Mouse (Mus musculus) lung, adult 2 months (tissue): ENCODE measurements around the gene Shisa5. TPM values are rescaled to one million over a fixed set of nuclear protein-coding genes. Genes with fewer than 3 reads are reported as not detected.

Experiments
- DNase-seq: peaks from one replicate; pipeline ENCODE4 v3.0.0; 2022
- H3K4me1 ChIP-seq: fragments of 200-500 bp; 2 replicates; pipeline ENCODE4 v1.6.1; 2011; ENCODE audit warnings: low read length; ENCODE audit not compliant: control insufficient read depth, insufficient read depth
- H3K4me3 ChIP-seq: fragments of 200-500 bp; replicated peaks from 2 replicates; pipeline ENCODE3; 2011; ENCODE audit warnings: low read depth, mild to moderate bottlenecking, control low read depth, low read length; ENCODE audit errors: extremely low read depth
- CTCF ChIP-seq: fragments of 200-500 bp; IDR thresholded peaks from 2 replicates; pipeline ENCODE4 v1.5.1; 2011; ENCODE audit warnings: mild to moderate bottlenecking, low read length, control low read depth; ENCODE audit not compliant: insufficient read depth
- POLR2A ChIP-seq: fragments of 200-500 bp; IDR thresholded peaks from 2 replicates; pipeline ENCODE4 v1.6.1; 2011; ENCODE audit warnings: low read depth, mild to moderate bottlenecking, control low read depth, low read length, borderline replicate concordance; ENCODE audit errors: extremely low read depth
- WGBS: fragments of 180-500 bp; shearing (Covaris S2); methylation state at CpG from one replicate; pipeline ENCODE4 v1.1.7; 2018; 5-methylcytosine and 5-hydroxymethylcytosine counted together
- polyA plus RNA-seq: library from polyadenylated mRNA; depleted of rRNA; stranded (reverse); fragments of >200 nt; gene quantifications from 2 replicates; pipeline ENCODE4 v1.2.3, GENCODE M21; 2012

Shisa5 gene
- polyA plus RNA-seq, 1 experiment = 918 TPM

GRCm38 (mm10) chr9:109095137-109095982 is 57.0 kb downstream of the Shisa5 start, which contains the start of gene Plxnb1:
Gene Plxnb1 (plus strand): TSS chr9:109095389.
- DNase-seq = peak; percentile 68
- Histone ChIP-seq H3K4me1 (peaks cover 2% of the 10 kb centered on the region), H3K4me3 (peak within 1 kb of the TSS; percentile 89)
- TF ChIP-seq CTCF (no peak), POLR2A (peak; percentile 65; the same call in 1 of the 2 replicates)
- WGBS = 1% methylated on average over 100 of the region's 102 CpGs

- WGBS = 40% methylated on average over 9 of the region's 9 CpGs
- H3K4me3 ChIP-seq = peak overlapping the region; percentile 89
- TF ChIP-seq CTCF (no peak), POLR2A (no peak)
- peaks cover 4% of the 10 kb centered on the region; the same call in 1 of the 2 replicates for H3K4me1 ChIP-seq
- no peak for DNase-seq
Observed at GRCm38 (mm10) chr9:109096251-109096661, 57.9 kb downstream of the Shisa5 start.

GRCm38 (mm10) chr9:109096856-109097255 is 58.5 kb downstream of the Shisa5 start:
- DNase-seq = no peak
- H3K4me1 ChIP-seq = peaks cover 4% of the 10 kb centered on the region; the same call in 1 of the 2 replicates
- 42% methylated on average over 6 of the region's 6 CpGs for WGBS
- TF ChIP-seq CTCF (no peak), POLR2A (0 out of 2 replicates have a peak, but pooled peaks have one; percentile 20)
- peak overlapping the region; percentile 11 for H3K4me3 ChIP-seq

DNA sequence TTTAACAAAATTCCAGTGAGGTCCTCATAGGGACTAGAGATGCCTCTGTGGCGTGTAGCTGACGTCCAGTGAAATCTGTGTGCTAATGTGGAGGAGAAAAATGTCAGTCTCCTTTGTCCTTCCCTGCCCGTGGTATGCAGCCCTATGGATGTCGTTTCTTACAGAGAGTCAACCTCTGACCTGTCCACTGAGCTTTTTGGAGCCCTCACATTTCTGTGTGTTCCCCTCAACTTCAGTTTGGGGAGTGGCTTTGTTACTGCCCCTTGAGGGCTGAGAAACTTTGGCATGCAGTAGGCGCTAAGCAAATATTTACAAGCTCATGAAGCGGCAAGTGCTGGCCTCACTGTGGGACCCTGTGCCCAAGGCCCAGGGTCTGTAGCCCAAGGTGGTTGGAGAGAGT is 58.9 kb downstream of the Shisa5 start:
- Histone ChIP-seq H3K4me1 (peaks cover 4% of the 10 kb centered on the region; the same call in 1 of the 2 replicates), H3K4me3 (no peak overlapping the region)
- TF ChIP-seq CTCF (no peak), POLR2A (no peak)
- WGBS = 53% methylated on average over 6 of the region's 6 CpGs
- peak; percentile 50 for DNase-seq

GRCm38 (mm10) chr9:109097831-109098230 is 59.5 kb downstream of the Shisa5 start:
- no peak for TF ChIP-seq CTCF
- TF ChIP-seq POLR2A = no peak
- no peak overlapping the region for H3K4me3 ChIP-seq
- H3K4me1 ChIP-seq = peaks cover 4% of the 10 kb centered on the region; the same call in 1 of the 2 replicates
- DNase-seq = no peak
- 49% methylated on average over 5 of the region's 5 CpGs for WGBS

DNA sequence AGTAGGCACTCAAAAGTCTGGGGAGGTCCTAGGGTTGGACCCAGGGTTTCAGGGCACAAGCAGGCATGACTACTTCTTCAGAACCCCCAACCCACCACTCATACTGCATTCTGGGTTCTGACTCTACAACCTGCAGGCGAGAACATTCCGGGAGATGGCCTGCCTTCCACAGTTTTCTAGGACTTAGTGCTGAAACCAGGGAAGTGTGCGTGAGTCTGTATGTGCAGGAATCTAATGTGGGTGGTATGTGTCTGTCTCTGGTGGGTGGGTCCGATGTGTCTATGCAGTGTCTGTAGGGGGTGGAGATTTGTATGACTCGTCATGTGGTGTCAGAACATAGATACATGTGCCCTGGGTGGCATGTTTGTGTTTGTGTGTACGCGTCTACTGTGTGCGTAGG is 60.0 kb downstream of the Shisa5 start:
- H3K4me3 ChIP-seq = no peak overlapping the region
- TF ChIP-seq POLR2A (no peak), CTCF (no peak)
- WGBS = 72% methylated on average over 8 of the region's 8 CpGs
- H3K4me1 ChIP-seq = peaks cover 4% of the 10 kb centered on the region; the same call in 1 of the 2 replicates
- DNase-seq = no peak

DNA sequence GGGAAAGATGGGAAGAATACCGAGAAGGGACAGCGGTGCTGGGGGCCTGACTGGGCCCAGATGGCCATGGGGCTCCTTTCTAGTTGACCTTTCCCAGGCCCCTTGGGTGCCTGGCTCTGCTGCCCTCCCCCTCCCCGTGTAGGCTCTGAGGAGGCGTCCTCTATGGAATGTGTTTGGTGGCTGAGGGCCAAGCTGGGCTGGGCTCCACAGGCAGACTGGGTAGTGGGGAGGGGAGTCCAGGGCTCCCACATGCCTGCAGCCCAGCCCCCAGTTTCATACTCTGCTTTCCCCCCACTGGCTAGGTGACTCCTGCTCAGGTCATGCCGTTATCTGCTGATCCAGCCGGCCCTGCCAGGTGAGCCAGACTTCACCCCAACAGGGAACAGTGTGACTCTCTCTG is 60.6 kb downstream of the Shisa5 start:
- no peak overlapping the region for H3K4me3 ChIP-seq
- H3K4me1 ChIP-seq = peaks cover 4% of the 10 kb centered on the region; the same call in 1 of the 2 replicates
- DNase-seq = peak; percentile 68
- no peak for TF ChIP-seq POLR2A
- TF ChIP-seq CTCF = no peak
- 39% methylated on average over 6 of the region's 6 CpGs for WGBS

- TF ChIP-seq CTCF = no peak
- TF ChIP-seq POLR2A = no peak
- Histone ChIP-seq H3K4me3 (no peak overlapping the region), H3K4me1 (0 out of 2 replicates have a peak, but pooled peaks cover 2% of the 10 kb centered on the region)
- 73% methylated on average over 20 of the region's 20 CpGs for WGBS
- DNase-seq = no peak
Observed at GRCm38 (mm10) chr9:109100307-109100928, 62.1 kb downstream of the Shisa5 start.

GRCm38 (mm10) chr9:109101933-109102445 is 63.6 kb downstream of the Shisa5 start:
- no peak for DNase-seq
- Histone ChIP-seq H3K4me3 (no peak overlapping the region), H3K4me1 (0 out of 2 replicates have a peak, but pooled peaks cover 2% of the 10 kb centered on the region)
- WGBS = 91% methylated on average over 5 of the region's 5 CpGs
- TF ChIP-seq POLR2A (no peak), CTCF (no peak)
